Mouse (Mus musculus) liver, embryonic 14.5 days (tissue): ENCODE measurements around the gene Vps13a. TPM values are rescaled to one million over a fixed set of nuclear protein-coding genes. Genes with fewer than 3 reads are reported as not detected.
A peak's percentile ranks its signal among the peaks of the same experiment; 100 is the strongest.
"Not testable (repeated sequence)": the region's sequence is repeated elsewhere in the genome, so short reads cannot be mapped to it uniquely, and the experiment has no call there.

ENCODE experiments used
- ATAC-seq: fragments of 200-750 bp; cut with Nextera tagmentation; 2 replicates; pipeline ENCODE4 v1.8.0; 2017; ENCODE audit warnings: moderate number of reproducible peaks, mild to moderate bottlenecking, moderate library complexity; ENCODE audit not compliant: insufficient read depth
- DNase-seq, 3 experiments: peaks; one replicate each; pipeline ENCODE4 v3.0.0-alpha.2; 2012 to 2013; ENCODE audit warnings: low read depth in 3 of 3, low spot score in 3 of 3
- H3K27ac ChIP-seq: fragments of 300-500 bp; sonication (generic); 2 replicates; pipeline ENCODE4 v1.5.1; 2014; ENCODE audit warnings: moderate library complexity, mild to moderate bottlenecking, control low read depth, inconsistent platforms
- H3K27me3 ChIP-seq: fragments of 300-500 bp; sonication (generic); 2 replicates; pipeline ENCODE4 v1.6.1; 2014; ENCODE audit warnings: mild to moderate bottlenecking, low read length, moderate library complexity; ENCODE audit not compliant: control insufficient read depth, insufficient read depth
- H3K36me3 ChIP-seq: fragments of 300-500 bp; sonication (generic); replicated peaks from 2 replicates; pipeline ENCODE4 v1.6.1; 2014; ENCODE audit warnings: low read depth; ENCODE audit not compliant: control insufficient read depth, insufficient read depth
- H3K4me1 ChIP-seq, 2 experiments: fragments of 200-500 bp in 1 of 2; fragments of 300-500 bp in 1 of 2; sonication (generic) in 1 of 2; replicated peaks; 2 replicates each; pipeline ENCODE4 v1.6.1; 2012 to 2014; ENCODE audit warnings: antibody characterized with exemption in 1 of 2, inconsistent platforms in 1 of 2, low read length in 1 of 2; ENCODE audit not compliant: control insufficient read depth in 2 of 2, insufficient read depth in 2 of 2
- H3K4me2 ChIP-seq: fragments of 300-500 bp; sonication (generic); 2 replicates; pipeline ENCODE4 v1.6.1; 2014; ENCODE audit warnings: low read depth, mild to moderate bottlenecking, control low read depth, moderate library complexity
- H3K4me3 ChIP-seq, 2 experiments: fragments of 200-500 bp in 1 of 2; fragments of 300-500 bp in 1 of 2; sonication (generic) in 1 of 2; 2 replicates each; pipeline ENCODE4 v1.5.1; 2012 to 2014; ENCODE audit warnings: low read depth in 2 of 2, low read length in 2 of 2, mild to moderate bottlenecking in 2 of 2, control low read depth in 1 of 2, inconsistent platforms in 1 of 2, moderate library complexity in 1 of 2; ENCODE audit not compliant: insufficient read depth in 1 of 2
- H3K9ac ChIP-seq: fragments of 300-500 bp; sonication (generic); replicated peaks from 2 replicates; pipeline ENCODE4 v1.6.1; 2014; ENCODE audit warnings: mild to moderate bottlenecking, control low read depth, moderate library complexity
- H3K9me3 ChIP-seq: fragments of 300-500 bp; sonication (generic); 2 replicates; pipeline ENCODE4 v1.6.1; 2016; ENCODE audit warnings: low read length, mixed read lengths; ENCODE audit not compliant: control insufficient read depth
- CTCF ChIP-seq: IDR thresholded peaks from 2 replicates; pipeline ENCODE4 v1.5.1; 2016; ENCODE audit warnings: antibody characterized with exemption, low read depth, control low read depth
- EP300 ChIP-seq: IDR thresholded peaks from 2 replicates; pipeline ENCODE4 v1.6.1; 2016; ENCODE audit warnings: antibody characterized with exemption, low read depth
- WGBS: fragments of 180-500 bp; shearing (Covaris S2); extraction: QIAGEN DNeasy Blood & Tissue Kit; methylation state at CpG from one replicate; pipeline ENCODE4 v1.1.7; 2014; ENCODE audit not compliant: insufficient replicate concordance; 5-methylcytosine and 5-hydroxymethylcytosine counted together
- polyA plus RNA-seq, 2 experiments: library from polyadenylated mRNA; depleted of rRNA in 1 of 2; stranded (reverse) in 1 of 2; unstranded in 1 of 2; fragments of >200 nt; fragmentation: Nextera tagmentation in 1 of 2; extraction: Ambion mirVana in 1 of 2; gene quantifications; 2 replicates each; pipeline versions ENCODE4 v1.2.1 to v1.2.3; 2012 to 2014

Vps13a gene
- polyA plus RNA-seq, 2 experiments, result 6.9 to 8.0 TPM

DNA sequence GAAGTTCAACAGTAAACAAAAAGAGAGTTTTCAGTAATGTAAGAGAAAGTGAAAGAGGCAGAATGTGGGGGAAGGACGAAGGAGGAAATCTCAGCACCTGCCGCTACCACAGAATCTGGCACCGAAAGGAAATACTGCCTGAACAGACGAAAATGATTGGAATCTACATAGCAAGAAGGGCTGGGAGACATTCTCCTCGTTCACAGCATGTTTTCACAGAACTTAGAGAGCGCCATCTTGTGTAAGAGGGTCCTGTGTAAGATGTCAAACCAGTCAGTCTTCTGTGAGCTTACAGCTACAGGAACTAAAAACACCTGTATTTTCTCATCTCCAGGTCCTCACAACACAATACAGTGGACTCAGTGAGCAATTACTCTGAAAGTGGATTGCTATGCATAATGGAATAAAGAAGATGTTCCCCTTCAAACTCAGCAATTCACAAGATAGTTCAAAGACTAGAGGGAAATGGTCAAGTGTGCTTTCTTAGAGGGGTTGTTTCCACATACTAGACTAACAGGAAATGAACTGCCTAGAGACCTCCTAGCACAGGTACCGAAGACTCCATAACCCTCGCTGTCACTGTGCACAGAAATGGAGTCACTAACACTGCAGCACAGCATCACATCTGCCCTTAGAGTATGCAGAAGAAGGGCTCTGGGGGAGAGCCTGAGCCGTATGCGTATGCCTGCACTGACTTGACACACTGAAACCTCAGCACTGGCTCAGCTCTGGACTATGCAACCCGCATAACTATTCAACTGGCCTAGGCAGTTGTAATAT, 7.3 kb downstream of the Vps13a start:
- ATAC-seq (peak; percentile 3; the same call in 1 of the 2 replicates), DNase-seq (no peak)
- H3K4me1 ChIP-seq, result peaks cover 3 to 14% of the 10 kb centered on the region in 2 experiments
- no peaks in the 10 kb centered on the region for H3K9me3 ChIP-seq
- no peak overlapping the region for H3K4me3 ChIP-seq
- H3K9ac ChIP-seq, result no peak overlapping the region
- no peak for TF ChIP-seq EP300
- no peak for TF ChIP-seq CTCF
- no peak overlapping the region for H3K27ac ChIP-seq
- WGBS, result 47% methylated on average over 11 of the region's 11 CpGs
- H3K4me2 ChIP-seq, result no peak overlapping the region
- no peaks in the 10 kb centered on the region for H3K36me3 ChIP-seq
- H3K27me3 ChIP-seq, result no peaks in the 10 kb centered on the region

- Histone ChIP-seq H3K36me3 (no peaks in the 10 kb centered on the region), H3K4me3 (no peak overlapping the region), H3K27me3 (no peaks in the 10 kb centered on the region), H3K27ac (no peak overlapping the region), H3K9me3 (no peaks in the 10 kb centered on the region), H3K4me1 (peaks cover 5 to 18% of the 10 kb centered on the region in 2 experiments), H3K4me2 (no peak overlapping the region), H3K9ac (no peak overlapping the region)
- no peak for ATAC-seq
- 21% methylated on average over 2 of the region's 2 CpGs for WGBS
- DNase-seq, result no peak
- TF ChIP-seq EP300, result 0 out of 2 replicates have a peak, but pooled peaks have one; percentile 8
- no peak for TF ChIP-seq CTCF
Observed at GRCm38 (mm10) chr19:16767407-16767806, 13.3 kb downstream of the Vps13a start.

GRCm38 (mm10) chr19:16757439-16757838, 23.3 kb downstream of the Vps13a start:
- H3K9me3 ChIP-seq, DNase-seq, H3K4me3 ChIP-seq, H3K4me1 ChIP-seq, H3K27ac ChIP-seq, H3K9ac ChIP-seq, H3K4me2 ChIP-seq, H3K36me3 ChIP-seq, ATAC-seq, H3K27me3 ChIP-seq: not testable (repeated sequence)
- WGBS, result 35% methylated on average over 8 of the region's 9 CpGs

GRCm38 (mm10) chr19:16755854-16756253, 24.9 kb downstream of the Vps13a start:
- no peak for DNase-seq
- Histone ChIP-seq H3K4me2 (no peak overlapping the region), H3K9ac (no peak overlapping the region), H3K4me3 (no peak overlapping the region), H3K27me3 (no peaks in the 10 kb centered on the region), H3K4me1 (0 out of 4 replicates have a peak, but pooled peaks cover 0 to 3% of the 10 kb centered on the region in 2 experiments), H3K9me3 (no peaks in the 10 kb centered on the region), H3K36me3 (no peaks in the 10 kb centered on the region; the same call in 1 of the 2 replicates), H3K27ac (no peak overlapping the region)
- TF ChIP-seq EP300, result no peak
- TF ChIP-seq CTCF, result no peak
- ATAC-seq, result no peak

DNA sequence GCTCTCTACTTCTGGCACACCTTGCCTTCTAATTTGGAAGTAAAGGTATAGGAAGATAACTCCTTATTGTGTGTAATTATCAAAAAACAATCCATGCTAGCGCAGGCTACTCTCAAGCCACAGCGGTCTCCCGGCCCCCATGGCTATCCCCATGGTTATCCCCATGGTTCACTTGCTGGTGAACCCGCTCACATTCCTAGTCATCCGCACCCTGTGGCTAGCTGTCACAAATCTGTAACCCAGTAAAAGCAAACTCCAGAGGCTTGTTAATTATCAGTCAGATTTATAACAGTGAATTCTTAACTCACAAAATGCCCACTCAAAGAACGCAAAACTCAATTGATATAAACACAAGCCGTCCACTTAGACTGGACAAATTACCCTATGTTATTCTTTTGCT, 25.5 kb downstream of the Vps13a start:
- H3K4me3 ChIP-seq, result no peak overlapping the region
- no peaks in the 10 kb centered on the region for H3K27me3 ChIP-seq
- H3K36me3 ChIP-seq, result no peaks in the 10 kb centered on the region; the same call in 1 of the 2 replicates
- 0 out of 4 replicates have a peak, but pooled peaks cover 0 to 3% of the 10 kb centered on the region in 2 experiments for H3K4me1 ChIP-seq
- no peak for DNase-seq
- no peak for ATAC-seq
- H3K9ac ChIP-seq, result no peak overlapping the region
- no peak overlapping the region for H3K27ac ChIP-seq
- no peak overlapping the region for H3K4me2 ChIP-seq
- WGBS, result 86% methylated on average over 7 of the region's 7 CpGs
- no peaks in the 10 kb centered on the region for H3K9me3 ChIP-seq
- TF ChIP-seq EP300, result no peak
- TF ChIP-seq CTCF, result no peak
